Mouse (Mus musculus) skeletal muscle tissue, postnatal 0 days (tissue): ENCODE measurements around the gene Ltbp1. TPM values are rescaled to one million over a fixed set of nuclear protein-coding genes. Genes with fewer than 3 reads are reported as not detected.

Source experiments
- polyA plus RNA-seq: library from polyadenylated mRNA; unstranded; fragments of >200 nt; fragmentation: Nextera tagmentation; extraction: Ambion mirVana; gene quantifications from 2 replicates; pipeline ENCODE4 v1.2.1, GENCODE M21; 2015

Ltbp1 gene
- 10.1 and 10.2 TPM in 2 replicates for polyA plus RNA-seq

GRCm38 (mm10) chr17:75005281-75005684 is at the start of gene Ltbp1:
Gene Ltbp1, plus strand, starts transcription at chr17:75005568.

GRCm38 (mm10) chr17:75435599-75435998 is 430.2 kb downstream of the Ltbp1 start, which contains the start of gene Rasgrp3:
Gene Rasgrp3, plus strand, starts transcription at chr17:75435896.

